10 mouse cellular contexts compared by ENCODE assay signal in the genomic region with DNA sequence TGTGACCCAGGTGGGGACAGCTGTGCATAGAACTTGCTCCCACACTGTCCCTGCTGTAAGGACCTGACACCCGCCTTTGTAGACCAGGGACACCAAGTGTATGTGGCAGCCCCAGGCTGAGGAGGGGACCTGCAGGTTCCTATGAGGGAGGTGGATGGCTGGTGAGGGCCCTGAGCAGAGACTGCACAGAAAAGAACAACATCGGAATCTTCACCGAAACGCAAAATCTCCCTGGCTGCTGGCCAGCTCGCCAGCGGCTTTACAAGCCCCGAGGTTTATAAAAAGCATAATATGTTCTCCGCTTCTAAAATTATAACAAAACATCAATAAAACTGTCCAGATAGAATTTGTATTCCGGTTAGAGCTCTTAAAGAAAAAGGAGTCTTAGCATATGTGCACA.
DNase-seq lines count a peak whose midpoint lies in the region; ATAC-seq and TF ChIP-seq lines count a peak whose summit lies in the region.
"Had no signal": no experiment of that assay in that cellular context is flagged by ENCODE, and none has a peak within 500 bp of the region (broad histone marks: within the 10 kb centered on the region; RNA-seq: fewer than 3 reads in every experiment).

No protein-coding gene starts in this region.

- peak overlapping the region; percentile 42 for H3K4me2 ChIP-seq in heart, embryonic 16.5 days (ENCODE audit: low read depth, low read length)
- H3K4me2 ChIP-seq in embryonic facial prominence, embryonic 15.5 days (replicated peaks), result peak overlapping the region; percentile 1; the same call in 1 of the 2 replicates
- H3K4me2 ChIP-seq: neural tube, embryonic 13.5 days had no signal

- intact Hi-C loops in heart, postnatal 25 days (cut with DNase I), result no loop called here

- no peaks in the 10 kb centered on the region for H3K9me3 ChIP-seq in heart, embryonic 16.5 days (replicated peaks; ENCODE audit: control insufficient read depth, low read length)
- H3K9me3 ChIP-seq in embryonic facial prominence, embryonic 15.5 days (replicated peaks), result no peaks in the 10 kb centered on the region
- H3K9me3 ChIP-seq in hindbrain, embryonic 10.5 days, result no peaks in the 10 kb centered on the region
- H3K9me3 ChIP-seq: G1E; neural tube, embryonic 13.5 days had no signal

- no peak for TF ChIP-seq CTCF in small intestine, adult 2 months (IDR thresholded peaks at IDR 0.05; ENCODE audit: extremely low read depth, insufficient read length, insufficient replicate concordance, low read depth, low read length)

- H3K36me3 ChIP-seq in heart, embryonic 16.5 days (ENCODE audit: control insufficient read depth, insufficient read depth), result no peaks in the 10 kb centered on the region
- no peaks in the 10 kb centered on the region for H3K36me3 ChIP-seq in embryonic facial prominence, embryonic 15.5 days
- H3K36me3 ChIP-seq in small intestine, adult 2 months (ENCODE audit: control insufficient read depth, insufficient read depth, low read length), result no peaks in the 10 kb centered on the region
- no peaks in the 10 kb centered on the region for H3K36me3 ChIP-seq in hindbrain, embryonic 10.5 days
- H3K36me3 ChIP-seq: G1E; neural tube, embryonic 13.5 days had no signal

- H3K4me1 ChIP-seq in heart, embryonic 16.5 days (ENCODE audit: control insufficient read depth, insufficient read depth, low read length), result peaks cover 11% of the 10 kb centered on the region
- H3K4me1 ChIP-seq in embryonic facial prominence, embryonic 15.5 days, result peaks cover 30% of the 10 kb centered on the region
- peaks cover 6% of the 10 kb centered on the region for H3K4me1 ChIP-seq in small intestine, adult 2 months (ENCODE audit: control insufficient read depth, insufficient read depth, insufficient read length, low read length)
- H3K4me1 ChIP-seq in hindbrain, embryonic 10.5 days (replicated peaks), result no peaks in the 10 kb centered on the region

- no peaks in the 10 kb centered on the region for H3K27me3 ChIP-seq in heart, embryonic 16.5 days (ENCODE audit: control insufficient read depth, insufficient read depth, low read length)
- 0 out of 2 replicates have a peak, but pooled peaks cover 3% of the 10 kb centered on the region for H3K27me3 ChIP-seq in embryonic facial prominence, embryonic 15.5 days
- no peaks in the 10 kb centered on the region for H3K27me3 ChIP-seq in small intestine, adult 2 months (ENCODE audit: control insufficient read depth, insufficient read depth, low read length)
- no peaks in the 10 kb centered on the region for H3K27me3 ChIP-seq in hindbrain, embryonic 10.5 days (ENCODE audit: insufficient read depth, poor library complexity, severe bottlenecking)
- H3K27me3 ChIP-seq: neural tube, embryonic 13.5 days had no signal

- WGBS in heart, embryonic 16.5 days, result 49% methylated on average over 9 of the region's 9 CpGs
- 17% methylated on average over 9 of the region's 9 CpGs for WGBS in embryonic facial prominence, embryonic 15.5 days
- 13% methylated on average over 9 of the region's 9 CpGs for WGBS in small intestine, adult 2 months
- WGBS in hindbrain, embryonic 10.5 days, result 90% methylated on average over 9 of the region's 9 CpGs

- peak overlapping the region; percentile 6; the same call in 1 of the 2 replicates for H3K9ac ChIP-seq in heart, embryonic 16.5 days (ENCODE audit: low read length)
- H3K9ac ChIP-seq in embryonic facial prominence, embryonic 15.5 days, result no peak overlapping the region
- H3K9ac ChIP-seq: neural tube, embryonic 13.5 days had no signal

- DNase-seq in heart, postnatal 25 days (ENCODE audit: low spot score), result no peak
- peak; percentile 28 for DNase-seq in ovary, postnatal 36 days (ENCODE audit: low spot score)
- no peak for DNase-seq in ovary, adult 18-20 months (ENCODE audit: low spot score)
- DNase-seq in hindbrain, embryonic 10.5 days (ENCODE audit: low spot score), result no peak
- DNase-seq: lung, postnatal 4 days had no signal

- peak overlapping the region; percentile 35; the same call in 1 of the 2 replicates for H3K27ac ChIP-seq in heart, embryonic 16.5 days (ENCODE audit: low read length)
- no peak overlapping the region; the same call in 1 of the 2 replicates for H3K27ac ChIP-seq in embryonic facial prominence, embryonic 15.5 days (replicated peaks)
- no peak overlapping the region for H3K27ac ChIP-seq in small intestine, adult 2 months (ENCODE audit: insufficient read depth, low read depth, low read length)
- H3K27ac ChIP-seq in hindbrain, embryonic 10.5 days, result no peak overlapping the region
- H3K27ac ChIP-seq: neural tube, embryonic 13.5 days had no signal

- no peak for TF ChIP-seq POLR2A in small intestine, adult 2 months (IDR thresholded peaks at IDR 0.05; ENCODE audit: low read depth, low read length)

- peak overlapping the region; percentile 6; the same call in 1 of the 2 replicates for H3K4me3 ChIP-seq in heart, embryonic 16.5 days (ENCODE audit: low read length)
- H3K4me3 ChIP-seq in embryonic facial prominence, embryonic 15.5 days (replicated peaks), result no peak overlapping the region
- peak overlapping the region; percentile 15 for H3K4me3 ChIP-seq in small intestine, adult 2 months (ENCODE audit: low read depth, low read length)
- H3K4me3 ChIP-seq in hindbrain, embryonic 10.5 days, result no peak overlapping the region
- H3K4me3 ChIP-seq: neural tube, embryonic 13.5 days had no signal

- ATAC-seq in heart, embryonic 16.5 days (replicated peaks; ENCODE audit: extremely low read depth, insufficient read depth, low FRiP score), result peak; percentile 41; the same call in 1 of the 2 replicates
- ATAC-seq in embryonic facial prominence, embryonic 15.5 days (ENCODE audit: insufficient number of reproducible peaks, low FRiP score, low TSS enrichment, low read depth), result no peak

Comparison
In these comparisons a context has a peak if more than half of its experiments do, and no peak if none do; other contexts are left out.
1. H3K4me3 ChIP-seq: peak in heart, embryonic 16.5 days (single experiment) and small intestine, adult 2 months (single experiment); none in embryonic facial prominence, embryonic 15.5 days (single experiment) and hindbrain, embryonic 10.5 days (single experiment).